Mouse (Mus musculus): Measurements from ENCODE around the gene Gm5244. TPM values are rescaled to one million over a fixed set of nuclear protein-coding genes. Genes with fewer than 3 reads are reported as not detected.

Gene Gm5244
- polyA plus RNA-seq, 1 experiment: not detected

GRCm38 (mm10) chr19:12831559-12831958, 14.9 kb upstream of the Gm5244 start:
- no peaks in the 10 kb centered on the region for H3K27me3 ChIP-seq (ENCODE audit: control insufficient read depth, insufficient read depth, low read length)
- no peak for TF ChIP-seq POLR2A (IDR thresholded peaks at IDR 0.05; ENCODE audit: borderline replicate concordance, insufficient read depth, low read length)
- TF ChIP-seq CTCF (IDR thresholded peaks at IDR 0.05; ENCODE audit: borderline replicate concordance, insufficient read depth, low read depth, low read length): no peak
- no peaks in the 10 kb centered on the region for H3K4me1 ChIP-seq (ENCODE audit: control insufficient read depth, insufficient read depth, low read length)
- no peak overlapping the region for H3K27ac ChIP-seq (ENCODE audit: insufficient read depth, low read length)
- 59% methylated on average over 1 of the region's 1 CpGs for WGBS
- H3K4me3 ChIP-seq (replicated peaks; ENCODE audit: insufficient read depth, low read depth, low read length): no peak overlapping the region
- DNase-seq: no peak

GRCm38 (mm10) chr19:12833625-12834024, 12.9 kb upstream of the Gm5244 start:
- Histone ChIP-seq H3K27me3 (ENCODE audit: control insufficient read depth, insufficient read depth, low read length) (no peaks in the 10 kb centered on the region), H3K27ac (ENCODE audit: insufficient read depth, low read length) (no peak overlapping the region), H3K4me1 (ENCODE audit: control insufficient read depth, insufficient read depth, low read length) (no peaks in the 10 kb centered on the region), H3K4me3 (replicated peaks; ENCODE audit: insufficient read depth, low read depth, low read length) (no peak overlapping the region)
- DNase-seq: no peak
- TF ChIP-seq CTCF (IDR thresholded peaks at IDR 0.05; ENCODE audit: borderline replicate concordance, insufficient read depth, low read depth, low read length): no peak
- no peak for TF ChIP-seq POLR2A (IDR thresholded peaks at IDR 0.05; ENCODE audit: borderline replicate concordance, insufficient read depth, low read length)
- 89% methylated on average over 3 of the region's 3 CpGs for WGBS

- DNase-seq: no peak
- no peak for TF ChIP-seq CTCF (IDR thresholded peaks at IDR 0.05; ENCODE audit: borderline replicate concordance, insufficient read depth, low read depth, low read length)
- no peak for TF ChIP-seq POLR2A (IDR thresholded peaks at IDR 0.05; ENCODE audit: borderline replicate concordance, insufficient read depth, low read length)
- Histone ChIP-seq H3K4me1 (ENCODE audit: control insufficient read depth, insufficient read depth, low read length) (no peaks in the 10 kb centered on the region), H3K27me3 (ENCODE audit: control insufficient read depth, insufficient read depth, low read length) (no peaks in the 10 kb centered on the region), H3K27ac (ENCODE audit: insufficient read depth, low read length) (no peak overlapping the region), H3K4me3 (replicated peaks; ENCODE audit: insufficient read depth, low read depth, low read length) (no peak overlapping the region)
- 92% methylated on average over 1 of the region's 1 CpGs for WGBS
Observed at GRCm38 (mm10) chr19:12838507-12838906, 8.0 kb upstream of the Gm5244 start.

GRCm38 (mm10) chr19:12856983-12857382, 10.5 kb downstream of the Gm5244 start, which contains the start of gene Olfr1444:
Gene Olfr1444 (plus strand): TSS chr19:12857283.
- no peak within 1 kb of the TSS for H3K4me3 ChIP-seq (replicated peaks; ENCODE audit: insufficient read depth, low read depth, low read length)
- no peak for TF ChIP-seq POLR2A (IDR thresholded peaks at IDR 0.05; ENCODE audit: borderline replicate concordance, insufficient read depth, low read length)
- TF ChIP-seq CTCF (IDR thresholded peaks at IDR 0.05; ENCODE audit: borderline replicate concordance, insufficient read depth, low read depth, low read length): no peak
- no peak within 1 kb of the TSS for H3K27ac ChIP-seq (ENCODE audit: insufficient read depth, low read length)
- DNase-seq: no peak
- WGBS: 53% methylated on average over 1 of the region's 1 CpGs
- H3K27me3 ChIP-seq (ENCODE audit: control insufficient read depth, insufficient read depth, low read length): no peaks in the 10 kb centered on the region
- H3K4me1 ChIP-seq (ENCODE audit: control insufficient read depth, insufficient read depth, low read length): no peaks in the 10 kb centered on the region

- Histone ChIP-seq H3K27me3 (ENCODE audit: control insufficient read depth, insufficient read depth, low read length) (no peaks in the 10 kb centered on the region), H3K4me1 (ENCODE audit: control insufficient read depth, insufficient read depth, low read length) (no peaks in the 10 kb centered on the region), H3K4me3 (replicated peaks; ENCODE audit: insufficient read depth, low read depth, low read length) (no peak within 1 kb of the TSS), H3K27ac (ENCODE audit: insufficient read depth, low read length) (no peak within 1 kb of the TSS)
- DNase-seq: no peak
- 83% methylated on average over 2 of the region's 2 CpGs for WGBS
- no peak for TF ChIP-seq CTCF (IDR thresholded peaks at IDR 0.05; ENCODE audit: borderline replicate concordance, insufficient read depth, low read depth, low read length)
- TF ChIP-seq POLR2A (IDR thresholded peaks at IDR 0.05; ENCODE audit: borderline replicate concordance, insufficient read depth, low read length): no peak
Observed at GRCm38 (mm10) chr19:12883555-12883954, 37.1 kb downstream of the Gm5244 start, which contains the start of gene Olfr1445. Gene Olfr1445 (plus strand): TSS chr19:12883855.

- DNase-seq: no peak
- Histone ChIP-seq H3K4me3 (replicated peaks; ENCODE audit: insufficient read depth, low read depth, low read length) (no peak within 1 kb of the TSS), H3K4me1 (ENCODE audit: control insufficient read depth, insufficient read depth, low read length) (no peaks in the 10 kb centered on the region), H3K27ac (ENCODE audit: insufficient read depth, low read length) (no peak within 1 kb of the TSS), H3K27me3 (ENCODE audit: control insufficient read depth, insufficient read depth, low read length) (no peaks in the 10 kb centered on the region)
- TF ChIP-seq CTCF (IDR thresholded peaks at IDR 0.05; ENCODE audit: borderline replicate concordance, insufficient read depth, low read depth, low read length): no peak
- TF ChIP-seq POLR2A (IDR thresholded peaks at IDR 0.05; ENCODE audit: borderline replicate concordance, insufficient read depth, low read length): no peak
- WGBS: 71% methylated on average over 1 of the region's 1 CpGs
Observed at GRCm38 (mm10) chr19:12893424-12893823, 46.9 kb downstream of the Gm5244 start, which contains the start of gene Olfr1446. Gene Olfr1446 (minus strand): TSS chr19:12893524.

Other genes starting within 250 kb of the Gm5244 start
- 0.16 and 0.35 TPM in 2 replicates for gene Gm4952, start 246.7 kb upstream of the Gm5244 start, polyA plus RNA-seq (2012; rRNA removed)
- 0.46 and 0.70 TPM in 2 replicates for gene Glyat, start 213.4 kb upstream of the Gm5244 start, polyA plus RNA-seq (2012; rRNA removed)
- not detected in 2 replicates for gene Olfr1442, start 176.2 kb upstream of the Gm5244 start, polyA plus RNA-seq (2012; rRNA removed)
- gene Olfr1443, start 168.6 kb upstream of the Gm5244 start, polyA plus RNA-seq (2012; rRNA removed): not detected in 2 replicates
- gene Keg1, start 150.9 kb upstream of the Gm5244 start, polyA plus RNA-seq (2012; rRNA removed): not detected in 2 replicates
- gene Cntf, start 81.0 kb upstream of the Gm5244 start, polyA plus RNA-seq (2012; rRNA removed): 3.8 and 4.5 TPM in 2 replicates
- 57.6 TPM in 2 replicates for gene Zfp91, start 50.6 kb upstream of the Gm5244 start, polyA plus RNA-seq (2012; rRNA removed)
- gene Lpxn, start 50.5 kb upstream of the Gm5244 start, polyA plus RNA-seq (2012; rRNA removed): 0.95 and 1.1 TPM in 2 replicates
- gene Olfr1444, start 10.6 kb downstream of the Gm5244 start, polyA plus RNA-seq (2012; rRNA removed): not detected in 2 replicates
- not detected in 2 replicates for gene Olfr1445, start 37.2 kb downstream of the Gm5244 start, polyA plus RNA-seq (2012; rRNA removed)
- not detected in 2 replicates for gene Olfr1446, start 46.8 kb downstream of the Gm5244 start, polyA plus RNA-seq (2012; rRNA removed)
- not detected in 2 replicates for gene Olfr1447, start 57.1 kb downstream of the Gm5244 start, polyA plus RNA-seq (2012; rRNA removed)
- not detected in 2 replicates for gene Olfr1448, start 77.7 kb downstream of the Gm5244 start, polyA plus RNA-seq (2012; rRNA removed)
- gene Olfr1449, start 84.2 kb downstream of the Gm5244 start, polyA plus RNA-seq (2012; rRNA removed): not detected in 2 replicates
- gene Olfr1450, start 103.6 kb downstream of the Gm5244 start, polyA plus RNA-seq (2012; rRNA removed): not detected in 2 replicates
- gene Olfr1451, start 148.3 kb downstream of the Gm5244 start, polyA plus RNA-seq (2012; rRNA removed): not detected in 2 replicates
- gene Olfr1453, start 181.6 kb downstream of the Gm5244 start, polyA plus RNA-seq (2012; rRNA removed): not detected in 2 replicates
- gene Olfr1454, start 213.9 kb downstream of the Gm5244 start, polyA plus RNA-seq (2012; rRNA removed): not detected in 2 replicates